9 mouse cellular contexts compared by ENCODE assay signal in genomic region chr17:46903876-46904490, GRCm38 (mm10). TPM values are rescaled to one million over a fixed set of nuclear protein-coding genes. Genes with fewer than 3 reads are reported as not detected.
DNase-seq lines count a peak whose midpoint lies in the region; ATAC-seq and TF ChIP-seq lines count a peak whose summit lies in the region.
"Had no signal": no experiment of that assay in that cellular context is flagged by ENCODE, and none has a peak within 500 bp of the region (broad histone marks: within the 10 kb centered on the region; RNA-seq: fewer than 3 reads in every experiment).

No protein-coding gene starts in this region.

- H3K27me3 ChIP-seq in MEL (ENCODE audit: control insufficient read depth in 1 of 2, insufficient read depth in 2 of 2, low read length in 2 of 2): no peaks in the 10 kb centered on the region
- H3K27me3 ChIP-seq in forebrain, embryonic 16.5 days (replicated peaks; ENCODE audit: control insufficient read depth, insufficient read depth, low read length): no peaks in the 10 kb centered on the region
- H3K27me3 ChIP-seq in lung, postnatal 0 days (replicated peaks; ENCODE audit: insufficient read depth, low read length): no peaks in the 10 kb centered on the region

- TF ChIP-seq CTCF in MEL (IDR thresholded peaks at IDR 0.05 in 2 of 3, conservative IDR thresholded peaks at IDR 0.05 in 1 of 3; ENCODE audit: control insufficient read depth in 1 of 3, insufficient read depth in 1 of 3, low read depth in 2 of 3, low read length in 3 of 3, poor library complexity in 1 of 3, severe bottlenecking in 1 of 3): peak; percentile 90 to 95 (median 94)
- TF ChIP-seq CTCF in lung, postnatal 0 days (IDR thresholded peaks at IDR 0.05): peak; percentile 96

- no peak overlapping the region for H3K4me3 ChIP-seq in MEL (ENCODE audit: control insufficient read depth in 1 of 2, insufficient read depth in 1 of 2, low read depth in 2 of 2, low read length in 2 of 2)
- H3K4me3 ChIP-seq in forebrain, embryonic 16.5 days (replicated peaks; ENCODE audit: low read length): no peak overlapping the region
- no peak overlapping the region for H3K4me3 ChIP-seq in lung, postnatal 0 days (ENCODE audit: low read depth, low read length)

- H3K79me2 ChIP-seq in MEL (ENCODE audit: control insufficient read depth, insufficient read depth, low read length, poor library complexity): no peaks in the 10 kb centered on the region

- 24% methylated on average over 19 of the region's 19 CpGs for WGBS in forebrain, embryonic 16.5 days
- 20% methylated on average over 19 of the region's 19 CpGs for WGBS in lung, postnatal 0 days

- ATAC-seq in forebrain, embryonic 16.5 days: peak; percentile 72; the same call in 1 of the 2 replicates
- ATAC-seq in lung, postnatal 0 days: peak; percentile 81

- TF ChIP-seq EP300 in MEL (IDR thresholded peaks at IDR 0.05; ENCODE audit: low read depth in 1 of 2, low read length in 2 of 2): no peak
- TF ChIP-seq EP300 in lung, postnatal 0 days (IDR thresholded peaks at IDR 0.05): no peak

- peak; percentile 81 for DNase-seq in MEL (ENCODE audit: low read depth, low spot score)
- DNase-seq in cerebellum, adult 11-12 months: peak; percentile 81
- peak; percentile 89 for DNase-seq in heart, postnatal 4 days
- peak; percentile 63 to 74 for DNase-seq in layer of hippocampus, adult 8-10 months (ENCODE audit: low spot score in 2 of 2)
- DNase-seq in lung, postnatal 0 days (ENCODE audit: low spot score): peak; percentile 82
- peak; percentile 84 for DNase-seq in retina, adult 2 months (ENCODE audit: low read depth, low spot score)
- DNase-seq in thymus, postnatal 25 days: peak; percentile 71

- H3K27ac ChIP-seq in MEL (ENCODE audit: control insufficient read depth, low read depth, low read length): no peak overlapping the region
- no peak overlapping the region for H3K27ac ChIP-seq in forebrain, embryonic 16.5 days (ENCODE audit: low read length)
- H3K27ac ChIP-seq in lung, postnatal 0 days (ENCODE audit: low read length): no peak overlapping the region
- H3K27ac ChIP-seq: macrophage had no signal

- TF ChIP-seq POLR2A in MEL (IDR thresholded peaks at IDR 0.05; ENCODE audit: control insufficient read depth in 1 of 2, insufficient read depth in 1 of 2, low read depth in 1 of 2, low read length in 2 of 2, poor library complexity in 1 of 2): no peak

- H3K4me1 ChIP-seq in MEL (ENCODE audit: control insufficient read depth in 1 of 2, insufficient read depth in 2 of 2, low read length in 2 of 2): peaks cover 0 to 3% of the 10 kb centered on the region in 2 experiments; a peak in 1 of 4 replicates
- no peaks in the 10 kb centered on the region for H3K4me1 ChIP-seq in forebrain, embryonic 16.5 days (replicated peaks; ENCODE audit: control insufficient read depth, insufficient read depth, low read length)
- no peaks in the 10 kb centered on the region for H3K4me1 ChIP-seq in lung, postnatal 0 days (ENCODE audit: insufficient read depth, low read depth, low read length)

- H3K4me2 ChIP-seq in forebrain, embryonic 16.5 days (ENCODE audit: low read length): no peak overlapping the region
- no peak overlapping the region for H3K4me2 ChIP-seq in lung, postnatal 0 days (replicated peaks; ENCODE audit: low read depth, low read length)

- H3K9ac ChIP-seq in MEL (ENCODE audit: control insufficient read depth, low read depth, low read length, poor library complexity, severe bottlenecking): no peak overlapping the region
- no peak overlapping the region for H3K9ac ChIP-seq in forebrain, embryonic 16.5 days (replicated peaks; ENCODE audit: low read depth, low read length)
- H3K9ac ChIP-seq in lung, postnatal 0 days (replicated peaks; ENCODE audit: low read depth): no peak overlapping the region

- H3K9me3 ChIP-seq in MEL (replicated peaks; ENCODE audit: insufficient read depth, low read length): no peaks in the 10 kb centered on the region
- no peaks in the 10 kb centered on the region for H3K9me3 ChIP-seq in forebrain, embryonic 16.5 days (ENCODE audit: control insufficient read depth, low read length)
- H3K9me3 ChIP-seq in lung, postnatal 0 days (ENCODE audit: low read length): no peaks in the 10 kb centered on the region

- TF ChIP-seq RAD21 in MEL (IDR thresholded peaks at IDR 0.05; ENCODE audit: low read depth, low read length): peak; percentile 73

- H3K36me3 ChIP-seq in MEL (ENCODE audit: control insufficient read depth in 1 of 2, insufficient read depth in 2 of 2, low read length in 2 of 2): no peaks in the 10 kb centered on the region
- H3K36me3 ChIP-seq in forebrain, embryonic 16.5 days (ENCODE audit: control insufficient read depth, insufficient read depth): no peaks in the 10 kb centered on the region
- no peaks in the 10 kb centered on the region for H3K36me3 ChIP-seq in lung, postnatal 0 days (ENCODE audit: insufficient read depth, low read length)

TF ChIP-seq in MEL, 35 proteins besides CTCF, POLR2A, EP300 and RAD21:
- 0 out of 2 replicates have a peak, but pooled peaks have one; percentile 39 for TF ChIP-seq NRF1 (IDR thresholded peaks at IDR 0.05; ENCODE audit: insufficient read depth, low read depth, low read length, poor library complexity, severe bottlenecking)
- TF ChIP-seq JUND (IDR thresholded peaks at IDR 0.05; ENCODE audit: low read depth, low read length): no peak
- peak; percentile 74 for TF ChIP-seq ZC3H11A (IDR thresholded peaks at IDR 0.05; ENCODE audit: low read depth, low read length)
- peak; percentile 93 for TF ChIP-seq SMC3 (IDR thresholded peaks at IDR 0.05; ENCODE audit: low read depth, low read length)
- TF ChIP-seq MAZ (IDR thresholded peaks at IDR 0.05; ENCODE audit: low read depth, low read length): no peak
- no peak for TF ChIP-seq HCFC1 (IDR thresholded peaks at IDR 0.05; ENCODE audit: low read depth, low read length)
- peak; percentile 55; the same call in 1 of the 2 replicates for TF ChIP-seq MYC (IDR thresholded peaks at IDR 0.05; ENCODE audit: low read depth, low read length)
- TF ChIP-seq USF2 (IDR thresholded peaks at IDR 0.05; ENCODE audit: borderline replicate concordance in 1 of 2, insufficient read depth in 1 of 2, low read depth in 1 of 2, low read length in 2 of 2): no peak
- TF ChIP-seq KAT2A (conservative IDR thresholded peaks at IDR 0.05; ENCODE audit: low read depth, low read length): no peak

RNA-seq across cellular contexts. Expression of gene Prph2, which starts 6.3 kb away (rescaled TPM):
- total RNA-seq in MEL (2012; rRNA removed): not detected in 2 replicates
- polyA plus RNA-seq in MEL (2012; ENCODE audit: insufficient read depth in 1 of 2, insufficient read length in 2 of 2, low read depth in 1 of 2, low replicate concordance in 2 of 2, missing spikeins in 1 of 2): not detected
- not detected in 2 replicates for polyA plus RNA-seq in forebrain, embryonic 16.5 days (2015; fragmentation: Nextera tagmentation; extraction: Ambion mirVana)
- total RNA-seq in heart, postnatal 4 days (2021): not detected
- not detected for total RNA-seq in layer of hippocampus, adult 8-10 months (2022)
- polyA plus RNA-seq in lung, postnatal 0 days (2015; fragmentation: Nextera tagmentation; extraction: Ambion mirVana): not detected in 2 replicates
- polyA plus RNA-seq: macrophage had no signal

RNA-seq across cellular contexts. Expression of gene Tbcc, which starts 13.5 kb away (rescaled TPM):
- total RNA-seq in MEL (2012; rRNA removed): 23.6 and 31.8 TPM in 2 replicates
- polyA plus RNA-seq in MEL (2012; ENCODE audit: insufficient read depth in 1 of 2, insufficient read length in 2 of 2, low read depth in 1 of 2, low replicate concordance in 2 of 2, missing spikeins in 1 of 2): 10 to 100 TPM in 1 of 2 experiments, not detected in 1; 19.3 TPM
- 52.6 and 55.6 TPM in 2 replicates for polyA plus RNA-seq in forebrain, embryonic 16.5 days (2015; fragmentation: Nextera tagmentation; extraction: Ambion mirVana)
- 10 to 100 TPM; 23.5 to 26.2 TPM for total RNA-seq in heart, postnatal 4 days (2021)
- 10 to 100 TPM; 24.8 to 38.5 (median 33.2) TPM for total RNA-seq in layer of hippocampus, adult 8-10 months (2022)
- 47.7 and 51.0 TPM in 2 replicates for polyA plus RNA-seq in lung, postnatal 0 days (2015; fragmentation: Nextera tagmentation; extraction: Ambion mirVana)

RNA-seq across cellular contexts. Expression of gene Bicral, which starts 45.7 kb away (rescaled TPM):
- total RNA-seq in MEL (2012; rRNA removed): 3.7 and 5.8 TPM in 2 replicates
- polyA plus RNA-seq in MEL (2012; ENCODE audit: insufficient read depth in 1 of 2, insufficient read length in 2 of 2, low read depth in 1 of 2, low replicate concordance in 2 of 2, missing spikeins in 1 of 2): 1 to 10 TPM in 1 of 2 experiments, not detected in 1; 6.9 TPM
- 8.8 and 10.0 TPM in 2 replicates for polyA plus RNA-seq in forebrain, embryonic 16.5 days (2015; fragmentation: Nextera tagmentation; extraction: Ambion mirVana)
- total RNA-seq in heart, postnatal 4 days (2021): 10 to 100 TPM; 11.8 to 14.0 TPM
- 10 to 100 TPM; 51.9 to 67.7 (median 61.2) TPM for total RNA-seq in layer of hippocampus, adult 8-10 months (2022)
- 3.0 and 3.4 TPM in 2 replicates for polyA plus RNA-seq in lung, postnatal 0 days (2015; fragmentation: Nextera tagmentation; extraction: Ambion mirVana)
